Mouse (Mus musculus): Measurements from ENCODE around the gene Dusp28. TPM values are rescaled to one million over a fixed set of nuclear protein-coding genes. Genes with fewer than 3 reads are reported as not detected.
A peak's percentile ranks its signal among the peaks of the same experiment; 100 is the strongest.

Gene Dusp28
- polyA plus RNA-seq, 1 experiment from 2014 or later = 17.3 TPM

DNA sequence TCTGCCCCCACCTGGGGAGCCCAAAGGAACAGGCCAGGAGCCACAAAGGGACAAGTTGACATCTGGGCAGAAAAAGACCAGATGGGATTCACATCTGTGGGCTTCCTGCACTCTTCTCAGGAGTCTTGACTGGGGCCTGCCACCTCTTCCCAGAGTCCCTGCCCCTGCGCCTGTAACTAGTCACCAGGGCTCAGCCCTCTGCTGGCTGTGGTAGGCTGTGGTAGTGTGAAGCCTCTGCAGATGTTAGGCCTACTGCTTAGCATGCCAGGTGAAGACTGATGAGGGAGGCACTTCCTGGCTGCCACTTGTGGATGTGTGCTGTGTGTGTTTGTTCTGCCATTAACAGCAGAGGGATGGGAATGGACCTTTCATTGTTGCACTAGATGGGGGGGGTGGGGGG is 5.5 kb downstream of the Dusp28 start:
- peak overlapping the region; percentile 94 for H3K27ac ChIP-seq (ENCODE audit: low read depth, low read length)

DNA sequence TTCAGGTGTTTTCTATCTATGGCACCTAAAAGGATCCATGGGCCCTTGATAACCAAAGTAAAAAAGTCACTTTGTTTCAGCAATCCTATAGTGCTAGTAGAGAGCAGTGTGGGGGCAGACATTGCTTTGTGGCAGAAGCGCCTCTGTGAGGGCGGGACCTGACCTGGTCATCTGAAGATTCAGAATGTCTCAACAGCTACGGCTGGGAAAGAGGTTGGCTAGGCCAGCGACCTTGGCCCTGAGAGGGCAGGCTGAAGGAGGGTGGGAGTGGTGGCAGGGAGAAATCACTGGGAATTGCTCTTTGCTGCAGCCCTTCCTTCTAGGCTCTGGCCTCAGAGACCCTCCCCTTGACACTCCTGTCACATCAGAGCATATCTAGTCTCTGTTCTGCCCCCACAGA is 7.5 kb downstream of the Dusp28 start:
- no peaks in the 10 kb centered on the region for H3K9me3 ChIP-seq (ENCODE audit: control insufficient read depth, low read length)
- H3K9ac ChIP-seq (ENCODE audit: low read depth, low read length) = no peak overlapping the region
- peaks cover 42% of the 10 kb centered on the region for H3K36me3 ChIP-seq (ENCODE audit: control insufficient read depth, insufficient read depth, low read length)
- ATAC-seq = no peak
- no peak overlapping the region for H3K4me3 ChIP-seq (ENCODE audit: low read length)
- 83% methylated on average over 4 of the region's 4 CpGs for whole genome bisulfite sequencing
- H3K4me2 ChIP-seq (ENCODE audit: low read length) = no peak overlapping the region
- peaks cover 25% of the 10 kb centered on the region for H3K4me1 ChIP-seq (ENCODE audit: control insufficient read depth, insufficient read depth, low read depth, low read length)
- H3K27ac ChIP-seq (ENCODE audit: low read depth, low read length) = no peak overlapping the region
- H3K27me3 ChIP-seq (replicated peaks; ENCODE audit: control insufficient read depth, insufficient read depth, low read length) = no peaks in the 10 kb centered on the region

More for the DNA sequence above, 5.5 kb downstream of the Dusp28 start:
- Histone ChIP-seq H3K9me3 (ENCODE audit: control insufficient read depth, low read length) (no peaks in the 10 kb centered on the region), H3K4me3 (ENCODE audit: low read length) (peak overlapping the region; percentile 85), H3K4me1 (ENCODE audit: control insufficient read depth, insufficient read depth, low read depth, low read length) (peaks cover 33% of the 10 kb centered on the region), H3K4me2 (ENCODE audit: low read length) (peak overlapping the region; percentile 95), H3K9ac (ENCODE audit: low read depth, low read length) (peak overlapping the region; percentile 91), H3K27me3 (replicated peaks; ENCODE audit: control insufficient read depth, insufficient read depth, low read length) (no peaks in the 10 kb centered on the region), H3K36me3 (ENCODE audit: control insufficient read depth, insufficient read depth, low read length) (peaks cover 23% of the 10 kb centered on the region)
- 47% methylated on average over 1 of the region's 1 CpGs for WGBS
- ATAC-seq = no peak

DNA sequence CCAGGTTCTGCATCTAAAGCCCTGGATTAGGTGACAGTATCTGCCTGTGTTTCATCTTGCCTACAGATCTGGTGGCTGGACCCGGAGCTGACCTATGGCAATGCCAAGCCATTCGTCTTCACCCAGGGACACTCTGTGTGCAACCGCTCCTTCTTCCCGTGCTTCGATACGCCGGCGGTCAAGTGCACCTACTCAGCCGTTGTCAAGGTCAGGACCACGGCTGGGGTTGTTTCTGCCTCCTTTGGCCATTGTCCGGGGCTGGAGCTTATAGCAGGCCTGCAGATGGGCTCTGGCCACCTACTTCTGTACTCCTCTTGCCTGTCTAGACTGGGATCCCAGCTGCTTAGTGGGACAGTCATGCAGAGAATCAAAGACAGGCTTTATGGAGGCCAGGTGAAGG is 8.2 kb downstream of the Dusp28 start:
- ATAC-seq = no peak
- Histone ChIP-seq H3K4me2 (ENCODE audit: low read length) (no peak overlapping the region), H3K27me3 (replicated peaks; ENCODE audit: control insufficient read depth, insufficient read depth, low read length) (no peaks in the 10 kb centered on the region), H3K36me3 (ENCODE audit: control insufficient read depth, insufficient read depth, low read length) (peaks cover 49% of the 10 kb centered on the region), H3K9me3 (ENCODE audit: control insufficient read depth, low read length) (no peaks in the 10 kb centered on the region), H3K4me1 (ENCODE audit: control insufficient read depth, insufficient read depth, low read depth, low read length) (peaks cover 18% of the 10 kb centered on the region), H3K9ac (ENCODE audit: low read depth, low read length) (no peak overlapping the region), H3K27ac (ENCODE audit: low read depth, low read length) (no peak overlapping the region), H3K4me3 (ENCODE audit: low read length) (no peak overlapping the region)
- WGBS = 96% methylated on average over 11 of the region's 11 CpGs

DNA sequence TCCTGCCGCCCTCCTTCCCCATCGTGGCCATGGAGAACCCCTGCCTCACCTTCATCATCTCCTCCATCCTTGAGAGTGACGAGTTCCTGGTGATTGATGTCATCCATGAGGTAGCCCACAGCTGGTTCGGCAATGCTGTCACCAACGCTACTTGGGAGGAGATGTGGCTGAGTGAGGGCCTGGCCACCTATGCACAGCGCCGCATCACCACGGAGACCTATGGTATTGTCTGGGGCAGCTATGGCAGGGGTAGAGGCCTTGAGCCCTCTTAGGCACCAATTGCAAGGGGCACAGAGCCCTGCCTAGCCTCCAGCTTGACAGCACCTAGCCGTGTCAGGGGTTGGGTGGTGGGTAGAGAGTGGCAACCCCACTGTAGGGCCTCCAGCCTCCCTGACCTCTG is 9.9 kb downstream of the Dusp28 start:
- Histone ChIP-seq H3K4me1 (ENCODE audit: control insufficient read depth, insufficient read depth, low read depth, low read length) (peaks cover 15% of the 10 kb centered on the region), H3K4me3 (ENCODE audit: low read length) (no peak overlapping the region), H3K27me3 (replicated peaks; ENCODE audit: control insufficient read depth, insufficient read depth, low read length) (no peaks in the 10 kb centered on the region), H3K9me3 (ENCODE audit: control insufficient read depth, low read length) (no peaks in the 10 kb centered on the region), H3K27ac (ENCODE audit: low read depth, low read length) (no peak overlapping the region), H3K36me3 (ENCODE audit: control insufficient read depth, insufficient read depth, low read length) (peaks cover 53% of the 10 kb centered on the region), H3K9ac (ENCODE audit: low read depth, low read length) (no peak overlapping the region), H3K4me2 (ENCODE audit: low read length) (no peak overlapping the region)
- 94% methylated on average over 9 of the region's 9 CpGs for WGBS
- no peak for ATAC-seq

DNA sequence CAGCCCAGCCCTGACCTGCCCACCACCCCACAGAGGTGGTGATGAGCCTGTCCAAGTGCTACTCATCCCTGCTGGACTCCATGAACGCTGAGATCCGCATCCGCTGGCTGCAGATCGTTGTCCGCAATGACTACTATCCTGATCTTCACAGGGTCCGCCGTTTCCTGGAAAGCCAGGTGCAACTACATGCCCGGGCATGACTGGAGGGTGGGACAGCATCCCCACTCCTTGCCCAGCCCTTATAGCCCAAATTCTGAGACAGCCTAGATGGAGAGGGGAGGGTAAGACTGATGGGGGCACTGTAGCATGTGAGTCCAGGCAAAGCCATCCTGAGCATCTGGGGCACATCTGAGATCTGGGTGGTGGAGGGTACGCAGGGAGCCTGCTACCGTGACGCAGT is 12.4 kb downstream of the Dusp28 start:
- ATAC-seq = no peak
- WGBS = 98% methylated on average over 11 of the region's 11 CpGs
- no peaks in the 10 kb centered on the region for H3K4me1 ChIP-seq (ENCODE audit: control insufficient read depth, insufficient read depth, low read depth, low read length)

DNA sequence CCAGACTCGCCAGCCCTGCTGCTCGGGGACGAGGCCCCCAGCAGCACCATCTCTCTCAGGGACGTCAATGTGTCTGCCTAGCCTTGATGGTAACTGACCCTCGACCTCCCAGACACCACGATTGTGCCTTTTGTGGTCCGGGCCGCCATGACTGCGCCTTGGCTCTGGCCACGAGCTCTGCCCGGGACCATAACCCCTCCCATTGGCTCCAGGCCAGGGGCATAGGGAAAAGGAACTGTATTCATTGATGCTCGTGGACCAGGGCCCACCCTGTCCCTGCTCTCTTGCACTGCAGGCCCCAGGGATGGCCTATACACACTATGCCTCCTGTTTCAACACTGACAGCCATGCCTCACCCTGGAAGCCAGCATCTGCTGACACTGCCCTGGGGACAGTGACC is 13.0 kb downstream of the Dusp28 start:
- ATAC-seq = no peak
- Histone ChIP-seq H3K27me3 (replicated peaks; ENCODE audit: control insufficient read depth, insufficient read depth, low read length) (no peaks in the 10 kb centered on the region), H3K36me3 (ENCODE audit: control insufficient read depth, insufficient read depth, low read length) (peaks cover 53% of the 10 kb centered on the region), H3K4me1 (ENCODE audit: control insufficient read depth, insufficient read depth, low read depth, low read length) (no peaks in the 10 kb centered on the region), H3K9ac (ENCODE audit: low read depth, low read length) (no peak overlapping the region), H3K4me3 (ENCODE audit: low read length) (no peak overlapping the region), H3K4me2 (ENCODE audit: low read length) (no peak overlapping the region), H3K27ac (ENCODE audit: low read depth, low read length) (no peak overlapping the region), H3K9me3 (ENCODE audit: control insufficient read depth, low read length) (no peaks in the 10 kb centered on the region)
- WGBS = 79% methylated on average over 12 of the region's 12 CpGs

More for the DNA sequence above, 12.4 kb downstream of the Dusp28 start:
- H3K9me3 ChIP-seq (ENCODE audit: control insufficient read depth, low read length) = no peaks in the 10 kb centered on the region
- no peak overlapping the region for H3K4me3 ChIP-seq (ENCODE audit: low read length)
- no peak overlapping the region for H3K9ac ChIP-seq (ENCODE audit: low read depth, low read length)
- H3K27ac ChIP-seq (ENCODE audit: low read depth, low read length) = no peak overlapping the region
- H3K36me3 ChIP-seq (ENCODE audit: control insufficient read depth, insufficient read depth, low read length) = peaks cover 53% of the 10 kb centered on the region
- H3K4me2 ChIP-seq (ENCODE audit: low read length) = no peak overlapping the region
- H3K27me3 ChIP-seq (replicated peaks; ENCODE audit: control insufficient read depth, insufficient read depth, low read length) = no peaks in the 10 kb centered on the region

DNA sequence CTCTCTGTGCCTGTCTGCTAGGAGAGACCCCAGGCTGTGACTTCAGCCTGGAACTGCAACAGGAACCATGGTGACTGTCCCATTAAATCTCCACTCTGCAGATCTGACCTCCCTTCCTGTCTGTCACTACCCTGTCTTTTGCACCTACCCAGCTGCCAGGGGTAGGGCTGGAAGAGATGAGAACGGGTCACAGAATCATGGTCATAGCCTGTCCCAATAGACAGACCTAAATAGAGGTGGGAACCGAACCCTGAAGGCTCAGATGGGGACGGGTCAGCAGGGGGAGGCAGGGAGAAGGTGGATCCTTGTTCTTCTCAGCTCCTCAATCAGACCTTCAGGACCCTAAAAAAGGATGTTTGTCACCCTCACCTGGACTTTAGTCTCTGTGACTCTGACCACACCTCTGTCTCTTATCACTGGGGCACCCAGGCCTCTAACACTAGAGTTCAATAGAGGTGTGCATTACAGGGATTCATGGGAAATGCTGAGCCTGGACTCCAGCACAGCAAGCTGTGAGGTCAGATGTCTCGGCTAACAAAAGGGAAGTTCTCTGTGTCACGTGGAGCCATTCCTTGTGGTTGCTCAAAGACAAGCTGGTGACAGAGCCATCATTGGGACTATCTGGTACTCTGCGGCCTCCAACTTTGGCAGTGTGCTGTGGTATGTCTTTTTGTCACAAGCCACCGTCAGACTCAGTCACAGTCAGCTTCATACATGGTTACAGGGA is 13.9 kb downstream of the Dusp28 start:
- no peak overlapping the region for H3K4me3 ChIP-seq (ENCODE audit: low read length)
- H3K4me1 ChIP-seq (ENCODE audit: control insufficient read depth, insufficient read depth, low read depth, low read length) = no peaks in the 10 kb centered on the region
- no peak overlapping the region for H3K9ac ChIP-seq (ENCODE audit: low read depth, low read length)
- H3K27ac ChIP-seq (ENCODE audit: low read depth, low read length) = no peak overlapping the region
- no peak overlapping the region for H3K4me2 ChIP-seq (ENCODE audit: low read length)
- no peaks in the 10 kb centered on the region for H3K9me3 ChIP-seq (ENCODE audit: control insufficient read depth, low read length)
- ATAC-seq = no peak
- peaks cover 46% of the 10 kb centered on the region for H3K36me3 ChIP-seq (ENCODE audit: control insufficient read depth, insufficient read depth, low read length)
- whole genome bisulfite sequencing = 87% methylated on average over 7 of the region's 7 CpGs
- H3K27me3 ChIP-seq (replicated peaks; ENCODE audit: control insufficient read depth, insufficient read depth, low read length) = no peaks in the 10 kb centered on the region

DNA sequence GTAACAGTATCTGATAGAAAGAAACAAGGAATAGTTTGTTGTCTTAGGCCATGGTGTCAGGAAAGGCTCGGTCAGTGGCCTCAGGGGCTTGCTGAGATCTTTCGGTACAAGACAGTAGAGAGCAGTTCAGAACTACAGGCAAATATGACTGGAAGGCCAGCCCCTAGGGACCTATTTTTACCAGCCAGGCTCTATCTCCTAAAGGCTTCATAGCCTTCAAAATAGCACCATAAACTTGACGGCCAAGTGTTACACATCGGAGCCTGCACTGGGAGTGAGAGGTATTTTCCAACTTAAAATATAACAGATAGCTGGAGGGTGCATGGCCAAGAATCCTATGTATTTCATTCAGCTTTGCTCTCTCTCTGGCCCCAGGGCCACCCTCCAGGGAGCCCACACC is 14.7 kb downstream of the Dusp28 start:
- ATAC-seq = no peak

DNA sequence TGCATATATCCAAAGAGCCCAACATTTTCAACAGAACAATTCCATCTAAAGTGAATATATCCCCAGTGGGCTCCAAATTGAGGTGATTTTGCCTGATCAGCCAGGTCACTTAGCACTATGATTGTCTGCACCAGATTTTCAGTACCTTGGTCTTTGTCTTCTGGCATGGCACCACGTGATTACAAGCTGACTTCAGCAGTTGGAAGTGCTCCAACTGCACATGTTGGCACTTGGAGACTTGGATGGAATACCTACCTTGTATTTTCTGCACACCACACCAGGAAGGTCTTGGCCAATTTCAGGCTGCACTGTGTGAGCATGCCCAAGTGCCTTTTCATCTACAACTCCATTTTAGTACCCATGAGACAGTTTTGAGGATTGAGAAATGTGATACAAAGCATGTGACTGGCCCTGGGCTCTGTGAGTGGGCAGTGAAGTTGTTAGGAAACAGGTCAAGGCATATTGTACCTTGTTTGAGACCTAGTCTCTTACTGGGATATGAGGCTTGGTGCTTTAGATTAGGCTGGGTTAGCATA is 23.5 kb downstream of the Dusp28 start:
- Histone ChIP-seq H3K9ac (ENCODE audit: low read depth, low read length) (no peak overlapping the region), H3K9me3 (ENCODE audit: control insufficient read depth, low read length) (no peaks in the 10 kb centered on the region), H3K4me1 (ENCODE audit: control insufficient read depth, insufficient read depth, low read depth, low read length) (peaks cover 4% of the 10 kb centered on the region), H3K36me3 (ENCODE audit: control insufficient read depth, insufficient read depth, low read length) (no peaks in the 10 kb centered on the region), H3K27me3 (replicated peaks; ENCODE audit: control insufficient read depth, insufficient read depth, low read length) (peaks cover 2% of the 10 kb centered on the region), H3K4me2 (ENCODE audit: low read length) (no peak overlapping the region), H3K4me3 (ENCODE audit: low read length) (no peak overlapping the region), H3K27ac (ENCODE audit: low read depth, low read length) (no peak overlapping the region)
- no peak for ATAC-seq
- 5% methylated on average over 1 of the region's 1 CpGs for WGBS

More for the DNA sequence above, 14.7 kb downstream of the Dusp28 start:
- WGBS = 95% methylated on average over 4 of the region's 4 CpGs
- no peak overlapping the region for H3K9ac ChIP-seq (ENCODE audit: low read depth, low read length)
- H3K36me3 ChIP-seq (ENCODE audit: control insufficient read depth, insufficient read depth, low read length) = peaks cover 37% of the 10 kb centered on the region
- no peaks in the 10 kb centered on the region for H3K27me3 ChIP-seq (replicated peaks; ENCODE audit: control insufficient read depth, insufficient read depth, low read length)
- no peaks in the 10 kb centered on the region for H3K4me1 ChIP-seq (ENCODE audit: control insufficient read depth, insufficient read depth, low read depth, low read length)
- H3K4me2 ChIP-seq (ENCODE audit: low read length) = no peak overlapping the region
- no peak overlapping the region for H3K4me3 ChIP-seq (ENCODE audit: low read length)
- no peaks in the 10 kb centered on the region for H3K9me3 ChIP-seq (ENCODE audit: control insufficient read depth, low read length)
- H3K27ac ChIP-seq (ENCODE audit: low read depth, low read length) = no peak overlapping the region

Measured in hindbrain, embryonic 16.5 days (tissue).